Mouse (Mus musculus) ES-E14 (cell line): ENCODE measurements around the gene Vezf1.

Source experiments
- MAFK ChIP-seq: IDR thresholded peaks from 2 replicates; pipeline ENCODE4 v1.6.1; 2014; ENCODE audit warnings: mild to moderate bottlenecking, low read depth, low read length, inconsistent platforms; ENCODE audit not compliant: insufficient read depth
- ZC3H11A ChIP-seq: IDR thresholded peaks from 2 replicates; pipeline ENCODE4 v1.6.1; 2012; ENCODE audit warnings: low read depth, mild to moderate bottlenecking, inconsistent platforms, low read length, borderline replicate concordance

GRCm38 (mm10) chr11:88099599-88100023, 31.5 kb downstream of the Vezf1 start:
- TF ChIP-seq MAFK (no peak), ZC3H11A (no peak)
